9 mouse cellular contexts compared by ENCODE assay signal in the genomic region with DNA sequence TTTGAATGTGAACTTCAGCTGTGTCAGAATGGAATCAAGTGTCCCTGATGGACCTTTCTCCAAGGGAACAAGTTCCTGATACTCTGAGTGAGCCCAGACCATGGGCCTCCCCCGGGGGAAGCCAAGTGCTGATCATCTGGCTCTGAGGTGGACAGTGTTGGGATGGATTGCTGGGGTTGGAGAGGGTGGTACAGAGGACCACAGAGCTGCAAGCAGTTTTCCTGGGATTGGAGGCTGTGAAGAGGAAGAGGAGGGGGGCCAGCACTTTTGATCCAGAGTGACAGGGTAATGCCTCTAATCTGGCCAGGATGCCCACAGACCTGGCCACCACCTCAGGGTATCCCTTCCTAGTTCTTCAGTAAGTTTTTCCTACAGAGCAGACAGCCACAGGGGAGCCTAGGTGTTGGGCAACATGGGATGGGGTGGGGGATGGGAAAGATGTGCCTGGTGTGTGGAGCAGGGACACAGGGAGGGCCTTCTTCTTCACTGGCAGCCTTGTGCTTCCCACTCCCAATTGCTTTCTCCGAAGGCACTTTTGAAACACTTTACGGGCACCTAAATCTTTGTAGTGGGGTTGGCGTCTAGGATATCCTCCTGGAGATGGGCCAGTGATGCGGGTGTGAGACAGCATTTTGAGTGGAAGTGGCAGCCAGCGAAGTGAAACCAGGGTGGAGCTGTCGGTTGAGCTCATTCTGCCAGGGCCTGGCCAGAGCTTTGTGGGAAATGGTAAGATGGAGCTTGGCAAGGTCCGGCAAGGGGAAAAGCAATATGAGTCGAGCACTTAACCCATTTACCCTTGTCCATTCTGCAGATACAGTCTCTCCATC. TPM values are rescaled to one million over a fixed set of nuclear protein-coding genes. Genes with fewer than 3 reads are reported as not detected.
DNase-seq lines count a peak whose midpoint lies in the region; ATAC-seq and TF ChIP-seq lines count a peak whose summit lies in the region.
"Had no signal": no experiment of that assay in that cellular context is flagged by ENCODE, and none has a peak within 500 bp of the region (broad histone marks: within the 10 kb centered on the region; RNA-seq: fewer than 3 reads in every experiment).

No protein-coding gene starts in this region.

- no peaks in the 10 kb centered on the region for H3K27me3 ChIP-seq in heart, embryonic 13.5 days (replicated peaks)
- no peaks in the 10 kb centered on the region for H3K27me3 ChIP-seq in Patski
- H3K27me3 ChIP-seq: intestine, embryonic 15.5 days had no signal

- peak overlapping the region; percentile 49 for H3K4me2 ChIP-seq in heart, embryonic 13.5 days
- H3K4me2 ChIP-seq: intestine, embryonic 15.5 days had no signal

- POLR2A ChIA-PET in Patski (lab: Charles Lee), result interaction anchor here (0.6 to 1.8 kb wide), 2 partner anchors 40 to 560 kb away, joined by 3 to 6 read pairs; no protein-coding TSS in a partner anchor

- peaks cover 80% of the 10 kb centered on the region for H3K4me1 ChIP-seq in heart, embryonic 13.5 days

- no peak for TF ChIP-seq CTCF in Patski (IDR thresholded peaks at IDR 0.05)

- 70% methylated on average over 9 of the region's 9 CpGs for WGBS in heart, embryonic 13.5 days

- no peak overlapping the region; the same call in 1 of the 2 replicates for H3K4me3 ChIP-seq in heart, embryonic 13.5 days
- H3K4me3 ChIP-seq: intestine, embryonic 15.5 days had no signal

- no peaks in the 10 kb centered on the region for H3K36me3 ChIP-seq in heart, embryonic 13.5 days
- H3K36me3 ChIP-seq: intestine, embryonic 15.5 days had no signal

- no peaks in the 10 kb centered on the region for H3K9me3 ChIP-seq in heart, embryonic 13.5 days
- H3K9me3 ChIP-seq: intestine, embryonic 15.5 days had no signal

- ATAC-seq in heart, embryonic 13.5 days (ENCODE audit: extremely low read depth, insufficient number of reproducible peaks, low FRiP score, low TSS enrichment), result no peak; the same call in 1 of the 2 replicates
- ATAC-seq in Patski, result peak; percentile 40
- ATAC-seq in inflammation-experienced regulatory T-cells, adult 6 months, result peak; percentile 58
- no peak for ATAC-seq in cerebellum, adult (ENCODE audit: insufficient number of reproducible peaks, low FRiP score, low TSS enrichment)
- ATAC-seq: intestine, embryonic 15.5 days had no signal

- CTCF ChIA-PET in Patski (lab: Charles Lee), result interaction anchor here (0.7 to 1.2 kb wide), 4 partner anchors 16 to 93 kb away, joined by 3 to 6 read pairs (median 3); no protein-coding TSS in a partner anchor

- DNase-seq in heart, adult 8-10 months (ENCODE audit: low spot score), result no peak
- DNase-seq in 3T3-L1 (ENCODE audit: low read depth, low spot score) (peak; percentile 21), Patski (ENCODE audit: low read depth, low spot score) (no peak)
- DNase-seq in layer of hippocampus, adult 18-20 months (ENCODE audit: low spot score in 2 of 2), result no peak
- DNase-seq in kidney, postnatal 14 days, result no peak

- H3K27ac ChIP-seq in heart, embryonic 13.5 days (replicated peaks), result peak overlapping the region; percentile 94
- H3K27ac ChIP-seq: intestine, embryonic 15.5 days had no signal

- in situ Hi-C loops in Patski (cut with MboI; ENCODE audit: low pct_unique_long_range_greater_than_20kb), result no loop called here

- peak overlapping the region; percentile 76 for H3K9ac ChIP-seq in heart, embryonic 13.5 days
- H3K9ac ChIP-seq: intestine, embryonic 15.5 days had no signal

RNA-seq across cellular contexts. Expression of gene Tpra1, which starts 38.3 kb away (rescaled TPM):
- 39.8 and 47.0 TPM in 2 replicates for polyA plus RNA-seq in heart, embryonic 13.5 days (2015; fragmentation: Nextera tagmentation; extraction: Ambion mirVana)
- 10 to 100 TPM; 29.0 to 36.3 (median 32.2) TPM for total RNA-seq in heart, adult 8-10 months (2022)
- polyA plus RNA-seq in Patski (2021), result 64.5 TPM
- polyA plus RNA-seq in inflammation-experienced regulatory T-cells, adult 6 months (2017; shearing (Covaris generic)), result 10 to 100 TPM; 46.5 to 64.8 (median 52.8) TPM
- total RNA-seq in layer of hippocampus, adult 18-20 months (2021), result 10 to 100 TPM; 38.4 to 46.0 TPM

RNA-seq across cellular contexts. Expression of gene Mcm2, which starts 41.7 kb away (rescaled TPM):
- 98.1 and 98.3 TPM in 2 replicates for polyA plus RNA-seq in heart, embryonic 13.5 days (2015; fragmentation: Nextera tagmentation; extraction: Ambion mirVana)
- 1 to 10 TPM; 4.7 to 6.7 (median 5.6) TPM for total RNA-seq in heart, adult 8-10 months (2022)
- polyA plus RNA-seq in Patski (2021), result 61.8 TPM
- 10 to 100 TPM; 18.8 to 61.4 (median 19.9) TPM for polyA plus RNA-seq in inflammation-experienced regulatory T-cells, adult 6 months (2017; shearing (Covaris generic))
- 1 to 10 TPM; 5.0 to 8.8 TPM for total RNA-seq in layer of hippocampus, adult 18-20 months (2021)

Comparison
In these comparisons a context has a peak if more than half of its experiments do, and no peak if none do; other contexts are left out.
1. ATAC-seq: peak in Patski (single experiment) and inflammation-experienced regulatory T-cells, adult 6 months (single experiment); none in heart, embryonic 13.5 days (single experiment) and cerebellum, adult (single experiment).